Mouse (Mus musculus) forebrain, embryonic 12.5 days (tissue): ENCODE results near the gene Rapgef5. TPM values are rescaled to one million over a fixed set of nuclear protein-coding genes. Genes with fewer than 3 reads are reported as not detected.

ENCODE experiments used
- ATAC-seq: fragments of 200-750 bp; cut with Nextera tagmentation; 2 replicates; pipeline ENCODE4 v1.8.0; 2017; ENCODE audit warnings: moderate TSS enrichment; ENCODE audit not compliant: low FRiP score
- H3K27ac ChIP-seq: fragments of 300-500 bp; sonication (generic); 2 replicates; pipeline ENCODE4 v1.5.1; 2016; ENCODE audit warnings: mild to moderate bottlenecking
- H3K27me3 ChIP-seq: fragments of 300-500 bp; sonication (generic); 2 replicates; pipeline ENCODE4 v1.6.1; 2016; ENCODE audit warnings: mild to moderate bottlenecking
- H3K36me3 ChIP-seq: fragments of 300-500 bp; sonication (generic); replicated peaks from 2 replicates; pipeline ENCODE4 v1.6.1; 2016; ENCODE audit warnings: mild to moderate bottlenecking
- H3K4me1 ChIP-seq: fragments of 300-500 bp; sonication (generic); 2 replicates; pipeline ENCODE4 v1.6.1; 2016
- H3K4me2 ChIP-seq: fragments of 300-500 bp; sonication (generic); 2 replicates; pipeline ENCODE4 v1.6.1; 2016; ENCODE audit warnings: mild to moderate bottlenecking, moderate library complexity
- H3K4me3 ChIP-seq: fragments of 300-500 bp; sonication (generic); replicated peaks from 2 replicates; pipeline ENCODE4 v1.5.1; 2016; ENCODE audit warnings: mild to moderate bottlenecking
- H3K9ac ChIP-seq: fragments of 300-500 bp; sonication (generic); 2 replicates; pipeline ENCODE4 v1.6.1; 2016; ENCODE audit warnings: mild to moderate bottlenecking
- H3K9me3 ChIP-seq: fragments of 300-500 bp; sonication (generic); 2 replicates; pipeline ENCODE4 v1.6.1; 2016
- WGBS: fragments of 180-500 bp; shearing (Covaris S2); methylation state at CpG from one replicate; pipeline ENCODE4 v1.1.7; 2016; 5-methylcytosine and 5-hydroxymethylcytosine counted together
- polyA plus RNA-seq: library from polyadenylated mRNA; unstranded; fragments of >200 nt; fragmentation: Nextera tagmentation; extraction: Ambion mirVana; gene quantifications from 2 replicates; pipeline ENCODE4 v1.2.1, GENCODE M21; 2016

Gene Rapgef5
- polyA plus RNA-seq, 1 experiment from 2014 or later = 17.0 TPM

DNA sequence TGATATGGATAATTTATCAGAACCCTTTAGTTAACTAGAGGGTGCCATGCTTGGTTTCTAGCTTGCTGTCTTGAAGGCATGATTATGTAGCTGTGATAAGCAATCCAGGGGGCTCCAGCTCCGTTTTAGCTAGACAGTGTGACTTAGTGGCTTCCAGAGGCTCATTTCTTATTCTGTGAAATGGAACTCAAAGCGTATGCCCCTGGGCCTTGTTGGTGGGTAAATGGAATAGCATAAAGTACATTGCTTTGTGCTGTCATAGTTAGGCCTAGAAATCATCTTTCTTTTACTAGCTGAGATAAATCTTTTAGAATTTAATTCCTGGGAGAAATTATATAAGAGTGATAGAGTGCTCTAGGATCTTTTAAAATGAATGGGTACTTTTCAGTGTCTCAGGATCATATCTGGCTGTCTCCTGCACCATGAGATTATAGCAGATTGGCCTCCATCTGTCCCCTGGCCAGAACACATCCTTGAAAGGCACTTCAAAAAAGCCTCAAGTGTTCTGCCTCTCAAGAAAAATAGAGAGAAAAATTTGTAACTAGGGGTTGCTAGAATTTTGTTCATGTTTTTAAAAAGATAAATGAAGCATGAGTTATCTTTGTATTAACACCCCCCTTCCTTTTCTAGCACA lies 120.0 kb downstream of the Rapgef5 start:
- ATAC-seq = no peak
- Histone ChIP-seq H3K36me3 (no peaks in the 10 kb centered on the region), H3K27me3 (0 out of 2 replicates have a peak, but pooled peaks cover 4% of the 10 kb centered on the region), H3K27ac (no peak overlapping the region), H3K9me3 (no peaks in the 10 kb centered on the region), H3K4me3 (no peak overlapping the region), H3K9ac (no peak overlapping the region), H3K4me1 (no peaks in the 10 kb centered on the region), H3K4me2 (no peak overlapping the region)
- WGBS = 83% methylated on average over 2 of the region's 2 CpGs

GRCm38 (mm10) chr12:117636969-117637368 lies 120.7 kb downstream of the Rapgef5 start:
- H3K4me1 ChIP-seq = no peaks in the 10 kb centered on the region
- no peak for ATAC-seq
- H3K27me3 ChIP-seq = 0 out of 2 replicates have a peak, but pooled peaks cover 2% of the 10 kb centered on the region
- no peak overlapping the region for H3K4me3 ChIP-seq
- no peak overlapping the region for H3K4me2 ChIP-seq
- no peaks in the 10 kb centered on the region for H3K9me3 ChIP-seq
- H3K9ac ChIP-seq = no peak overlapping the region
- no peak overlapping the region for H3K27ac ChIP-seq
- H3K36me3 ChIP-seq = no peaks in the 10 kb centered on the region
- WGBS = 60% methylated on average over 6 of the region's 6 CpGs

DNA sequence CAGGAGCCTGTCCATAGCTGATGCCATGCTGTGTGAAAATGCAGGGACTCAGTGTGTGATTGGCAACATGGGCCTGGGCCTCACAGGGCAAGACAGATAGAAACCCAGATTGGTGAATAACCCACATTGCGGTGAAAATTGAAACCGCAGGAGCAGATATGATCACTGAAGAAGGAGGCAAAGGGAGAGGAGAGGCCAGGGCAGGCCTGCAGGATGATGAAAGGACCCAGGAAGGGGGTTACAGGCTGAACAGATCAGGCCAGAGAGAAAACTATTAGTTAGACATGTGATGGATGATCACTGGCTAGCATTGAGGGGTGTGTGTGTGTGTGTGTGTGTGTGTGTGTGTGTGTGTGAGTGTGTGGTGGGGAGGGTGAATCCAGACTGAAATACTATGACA lies 122.6 kb downstream of the Rapgef5 start:
- Histone ChIP-seq H3K36me3 (no peaks in the 10 kb centered on the region), H3K27ac (no peak overlapping the region), H3K4me1 (no peaks in the 10 kb centered on the region), H3K9me3 (no peaks in the 10 kb centered on the region), H3K4me3 (no peak overlapping the region), H3K4me2 (no peak overlapping the region), H3K9ac (no peak overlapping the region), H3K27me3 (no peaks in the 10 kb centered on the region)
- WGBS = 94% methylated on average over 2 of the region's 2 CpGs
- no peak for ATAC-seq

DNA sequence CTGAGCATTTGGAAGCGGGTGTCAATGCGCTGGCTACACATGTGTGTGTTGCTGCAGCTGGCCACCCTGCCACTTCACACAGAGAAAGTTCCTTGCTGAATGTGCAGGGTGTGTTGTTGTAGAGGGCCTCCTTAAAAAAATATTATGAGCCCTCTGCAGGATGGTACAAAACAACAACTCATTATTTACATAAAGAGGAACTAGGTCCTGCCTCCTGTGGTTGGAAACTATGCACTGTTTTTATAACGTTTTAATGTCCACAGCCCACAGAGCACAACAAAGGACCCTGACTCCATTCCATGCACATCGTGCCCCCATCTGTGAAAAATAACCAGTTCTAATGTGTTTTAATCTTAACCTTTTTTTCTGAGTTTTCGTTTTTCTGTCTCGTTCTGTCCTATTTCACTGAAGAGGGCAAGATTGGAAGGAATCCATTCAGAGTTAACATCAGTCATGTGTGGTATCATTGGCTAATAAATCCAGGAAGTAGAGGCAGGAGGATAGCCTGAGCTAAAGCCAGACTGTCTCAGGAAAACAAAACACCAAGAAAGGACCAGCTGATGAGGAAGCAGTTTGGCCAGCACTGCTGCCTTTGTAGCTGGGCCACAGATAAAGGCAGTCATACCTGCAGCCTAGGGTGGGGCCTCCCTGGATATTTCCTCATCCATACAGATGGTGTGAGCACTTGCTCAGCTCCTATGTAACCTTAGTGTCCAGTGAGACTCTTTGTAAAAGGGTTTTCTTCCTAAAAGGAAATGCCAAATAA lies 123.3 kb downstream of the Rapgef5 start:
- Histone ChIP-seq H3K4me3 (no peak overlapping the region), H3K27me3 (no peaks in the 10 kb centered on the region), H3K27ac (no peak overlapping the region), H3K4me2 (no peak overlapping the region), H3K9me3 (no peaks in the 10 kb centered on the region), H3K4me1 (no peaks in the 10 kb centered on the region), H3K9ac (no peak overlapping the region), H3K36me3 (no peaks in the 10 kb centered on the region)
- ATAC-seq = no peak
- WGBS = 80% methylated on average over 6 of the region's 6 CpGs

- H3K4me1 ChIP-seq = no peaks in the 10 kb centered on the region
- no peak overlapping the region for H3K4me2 ChIP-seq
- 79% methylated on average over 2 of the region's 2 CpGs for WGBS
- H3K27me3 ChIP-seq = no peaks in the 10 kb centered on the region
- H3K9me3 ChIP-seq = no peaks in the 10 kb centered on the region
- no peak overlapping the region for H3K27ac ChIP-seq
- H3K9ac ChIP-seq = no peak overlapping the region
- no peaks in the 10 kb centered on the region for H3K36me3 ChIP-seq
- no peak for ATAC-seq
- H3K4me3 ChIP-seq = no peak overlapping the region
Measured at GRCm38 (mm10) chr12:117642512-117642911, 126.2 kb downstream of the Rapgef5 start.

GRCm38 (mm10) chr12:117645771-117646170 lies 129.5 kb downstream of the Rapgef5 start:
- no peak overlapping the region for H3K27ac ChIP-seq
- no peak overlapping the region for H3K9ac ChIP-seq
- no peak overlapping the region for H3K4me2 ChIP-seq
- 92% methylated on average over 2 of the region's 2 CpGs for WGBS
- no peak overlapping the region for H3K4me3 ChIP-seq
- H3K36me3 ChIP-seq = no peaks in the 10 kb centered on the region
- no peaks in the 10 kb centered on the region for H3K4me1 ChIP-seq
- no peaks in the 10 kb centered on the region for H3K9me3 ChIP-seq
- no peaks in the 10 kb centered on the region for H3K27me3 ChIP-seq
- ATAC-seq = no peak

GRCm38 (mm10) chr12:117653920-117654472 lies 137.7 kb downstream of the Rapgef5 start:
- Histone ChIP-seq H3K9ac (no peak overlapping the region), H3K4me2 (no peak overlapping the region), H3K9me3 (no peaks in the 10 kb centered on the region), H3K27ac (no peak overlapping the region), H3K36me3 (no peaks in the 10 kb centered on the region), H3K4me3 (no peak overlapping the region), H3K27me3 (no peaks in the 10 kb centered on the region), H3K4me1 (0 out of 2 replicates have a peak, but pooled peaks cover 4% of the 10 kb centered on the region)
- 86% methylated on average over 8 of the region's 8 CpGs for WGBS
- no peak for ATAC-seq

- Histone ChIP-seq H3K4me3 (no peak overlapping the region), H3K9me3 (no peaks in the 10 kb centered on the region), H3K36me3 (no peaks in the 10 kb centered on the region), H3K4me2 (no peak overlapping the region), H3K9ac (no peak overlapping the region), H3K27ac (no peak overlapping the region), H3K27me3 (no peaks in the 10 kb centered on the region), H3K4me1 (peaks cover 7% of the 10 kb centered on the region; the same call in 1 of the 2 replicates)
- WGBS = 82% methylated on average over 4 of the region's 4 CpGs
- ATAC-seq = no peak
Measured at GRCm38 (mm10) chr12:117656935-117657334, 140.7 kb downstream of the Rapgef5 start.

DNA sequence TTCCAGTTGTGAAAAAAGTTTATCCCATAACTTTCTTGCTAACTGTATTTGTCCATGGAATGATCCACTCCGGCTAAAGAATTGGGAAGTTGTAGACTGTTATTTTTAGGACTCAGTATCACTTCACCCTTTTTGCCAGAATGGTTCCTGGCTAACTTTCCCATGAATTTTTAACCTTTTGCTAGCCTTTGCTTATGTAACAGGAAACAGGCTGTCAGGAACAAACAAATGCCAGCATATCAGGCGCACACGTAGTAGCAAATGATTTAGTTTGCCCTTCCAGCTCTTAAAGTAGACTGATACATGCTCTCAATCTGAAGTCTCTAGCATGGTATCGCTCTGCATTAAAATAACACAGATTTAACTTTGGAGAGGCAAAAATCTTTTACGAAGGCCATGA lies 141.5 kb downstream of the Rapgef5 start:
- Histone ChIP-seq H3K27ac (no peak overlapping the region), H3K9ac (no peak overlapping the region), H3K36me3 (no peaks in the 10 kb centered on the region), H3K4me3 (no peak overlapping the region), H3K9me3 (no peaks in the 10 kb centered on the region), H3K27me3 (no peaks in the 10 kb centered on the region), H3K4me1 (peaks cover 7% of the 10 kb centered on the region; the same call in 1 of the 2 replicates), H3K4me2 (no peak overlapping the region)
- WGBS = 92% methylated on average over 5 of the region's 5 CpGs
- ATAC-seq = no peak

- no peak overlapping the region for H3K4me3 ChIP-seq
- no peak overlapping the region for H3K27ac ChIP-seq
- no peak overlapping the region for H3K9ac ChIP-seq
- H3K4me2 ChIP-seq = no peak overlapping the region
- 17% methylated on average over 6 of the region's 6 CpGs for WGBS
- H3K36me3 ChIP-seq = no peaks in the 10 kb centered on the region
- no peaks in the 10 kb centered on the region for H3K9me3 ChIP-seq
- H3K4me1 ChIP-seq = peaks cover 7% of the 10 kb centered on the region; the same call in 1 of the 2 replicates
- H3K27me3 ChIP-seq = no peaks in the 10 kb centered on the region
- no peak for ATAC-seq
Measured at GRCm38 (mm10) chr12:117658821-117659220, 142.5 kb downstream of the Rapgef5 start.

DNA sequence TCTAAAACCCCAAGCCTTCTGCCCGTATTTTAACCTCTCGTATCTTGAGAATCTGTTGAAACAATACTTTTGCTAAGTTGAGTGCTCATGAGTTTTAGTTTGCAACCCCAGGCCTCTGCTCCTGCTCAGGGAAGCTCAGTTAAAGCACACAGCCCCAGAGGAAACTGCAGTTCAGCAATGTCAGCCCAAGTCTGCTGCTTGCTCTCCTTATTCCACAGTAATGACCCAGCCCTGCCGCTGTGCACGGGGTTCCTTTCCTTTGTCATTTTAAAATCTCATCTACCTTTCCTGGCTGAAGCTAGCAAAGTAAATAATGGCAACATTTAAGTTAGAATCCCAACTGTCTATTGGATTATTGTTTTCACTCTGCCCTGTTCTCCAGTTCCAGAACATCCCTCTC lies 144.1 kb downstream of the Rapgef5 start:
- Histone ChIP-seq H3K9me3 (no peaks in the 10 kb centered on the region), H3K4me3 (no peak overlapping the region), H3K4me2 (no peak overlapping the region), H3K9ac (no peak overlapping the region), H3K4me1 (peaks cover 7% of the 10 kb centered on the region; the same call in 1 of the 2 replicates), H3K27me3 (no peaks in the 10 kb centered on the region), H3K27ac (no peak overlapping the region), H3K36me3 (no peaks in the 10 kb centered on the region)
- ATAC-seq = no peak
- 32% methylated on average over 4 of the region's 4 CpGs for WGBS

DNA sequence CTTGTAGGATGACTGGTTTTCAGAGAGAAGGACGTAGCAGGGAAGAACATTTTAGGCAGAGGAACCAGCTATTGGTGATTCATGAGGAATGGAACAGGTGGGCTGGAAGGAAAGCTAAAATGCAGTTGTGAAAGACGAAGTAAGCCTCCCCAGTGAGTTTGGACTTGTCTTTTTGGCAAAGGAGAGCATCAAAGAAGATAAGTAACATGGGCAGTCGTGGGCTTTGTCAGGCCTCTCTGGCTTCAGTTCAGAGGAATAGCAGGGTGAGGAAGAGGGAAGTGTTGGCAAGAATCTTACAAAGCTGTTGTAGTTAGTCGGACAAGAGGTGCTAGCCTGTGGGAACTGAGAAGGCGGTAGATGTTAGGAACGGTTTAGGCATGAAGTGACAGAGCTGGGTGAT lies 145.6 kb downstream of the Rapgef5 start:
- no peak overlapping the region for H3K27ac ChIP-seq
- ATAC-seq = no peak
- 85% methylated on average over 6 of the region's 6 CpGs for WGBS
- H3K36me3 ChIP-seq = no peaks in the 10 kb centered on the region
- H3K9me3 ChIP-seq = no peaks in the 10 kb centered on the region
- no peak overlapping the region for H3K4me3 ChIP-seq
- H3K4me2 ChIP-seq = no peak overlapping the region
- H3K27me3 ChIP-seq = no peaks in the 10 kb centered on the region
- no peak overlapping the region for H3K9ac ChIP-seq
- H3K4me1 ChIP-seq = peaks cover 7% of the 10 kb centered on the region; the same call in 1 of the 2 replicates
